Mouse (Mus musculus) spleen, postnatal 4 days (tissue): ENCODE measurements at regions not wholly inside any gene's neighbourhood (a gene's known extent, or its start where the extent isn't known, plus 50 kb on each side); places are given as distances from the start of the nearest gene placed in this dataset.

Source experiments
- DNase-seq, 2 experiments: peaks; one replicate each; pipeline ENCODE4 v3.0.0; 2022; ENCODE audit warnings: low spot score in 2 of 2

DNA sequence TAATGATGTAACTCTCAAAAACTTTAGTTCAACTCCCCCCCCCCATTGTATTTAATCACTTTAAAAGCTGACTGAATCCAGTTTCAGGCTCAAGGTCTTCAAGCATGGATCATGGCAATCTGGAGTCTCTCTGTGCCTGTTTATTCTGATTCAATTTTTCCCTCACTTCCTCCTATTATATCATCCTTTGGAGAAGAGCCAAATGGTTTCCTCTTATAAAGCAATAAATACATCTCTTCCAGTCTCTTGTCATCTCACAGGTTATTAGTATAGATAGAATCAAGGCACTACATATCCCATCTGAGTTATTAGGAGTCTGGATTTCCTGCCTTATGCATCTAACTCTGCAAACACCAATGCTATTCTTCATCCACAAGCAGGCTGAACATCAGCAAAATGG is 530.2 kb upstream of the Pdcd1 start:
- no peak for DNase-seq

DNA sequence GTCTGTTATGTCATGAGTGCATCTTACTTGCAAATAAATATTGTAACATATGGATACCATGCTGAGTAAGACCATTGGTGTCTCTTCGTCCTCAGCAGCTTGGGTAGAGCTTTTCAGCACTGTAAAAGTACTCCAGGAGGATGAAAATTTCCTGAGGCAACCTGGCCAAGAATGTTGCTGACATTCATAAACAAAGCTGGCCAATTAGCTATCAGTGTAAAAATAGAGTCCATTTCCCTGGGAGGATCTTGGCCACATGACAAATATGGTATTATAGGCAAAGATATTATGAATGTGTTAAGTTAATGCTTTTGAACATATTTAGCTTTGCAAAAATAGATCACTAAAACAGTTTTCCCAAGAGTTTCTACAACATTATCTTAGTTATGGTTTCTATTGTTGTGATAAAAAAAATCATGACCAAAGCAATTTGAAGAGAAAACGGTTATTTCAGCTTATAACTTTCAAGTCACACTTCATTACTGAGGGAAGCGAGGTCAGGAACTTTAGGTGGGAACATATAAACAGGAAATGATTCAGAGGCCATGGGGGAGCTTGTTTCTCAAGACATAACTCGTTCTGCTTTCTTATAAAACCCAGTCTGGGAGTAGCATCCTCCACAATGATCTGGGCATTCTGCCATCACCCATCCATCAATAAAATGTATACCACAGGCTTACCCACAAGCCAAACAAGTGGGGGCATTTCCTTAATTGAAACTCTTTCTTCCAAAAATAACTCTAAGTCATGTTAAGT is 529.5 kb upstream of the Pdcd1 start:
- DNase-seq = no peak

DNA sequence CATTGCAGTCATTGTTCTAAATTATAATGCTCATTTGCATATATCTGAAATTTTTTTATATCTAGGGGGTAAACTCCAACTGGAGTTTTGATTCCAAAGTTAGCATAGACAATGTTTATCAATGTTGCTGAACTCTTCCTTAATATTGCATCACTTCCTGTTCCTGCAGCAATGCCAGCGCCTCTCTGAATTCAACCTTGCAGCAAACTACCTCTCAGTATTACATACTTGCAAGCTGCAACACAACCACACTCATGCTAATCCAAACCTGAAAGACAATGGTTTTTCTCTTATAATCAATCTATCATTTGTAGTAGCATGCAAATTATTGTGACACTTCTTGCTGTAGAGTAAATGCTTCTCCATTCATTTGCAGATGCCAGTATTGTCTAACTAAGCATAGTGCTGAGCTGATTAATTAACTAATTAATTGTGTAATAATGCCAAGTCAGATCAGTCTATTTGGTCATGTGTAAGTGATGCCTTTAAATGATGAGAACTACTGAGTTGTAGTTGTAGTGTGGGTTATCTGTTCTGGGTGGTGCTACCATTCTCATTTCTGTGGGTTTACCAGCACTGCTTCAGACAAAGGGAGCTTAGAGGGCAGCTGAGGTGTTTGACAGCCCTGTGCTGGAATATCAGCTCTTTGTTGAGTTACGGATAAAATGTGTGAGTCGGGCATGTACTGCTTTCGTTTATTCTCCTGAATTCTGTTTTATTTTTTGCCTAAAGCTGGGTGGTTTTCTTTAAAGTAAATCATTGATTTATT is 480.6 kb upstream of the Pdcd1 start:
- no peak for DNase-seq

- DNase-seq = no peak
Measured at GRCm38 (mm10) chr1:94504080-94504520, 451.7 kb upstream of the Pdcd1 start.

- DNase-seq = no peak
Measured at GRCm38 (mm10) chr1:94503379-94504079, 451.2 kb upstream of the Pdcd1 start.

- DNase-seq = no peak
Measured at GRCm38 (mm10) chr1:94502066-94502861, 449.9 kb upstream of the Pdcd1 start.

DNA sequence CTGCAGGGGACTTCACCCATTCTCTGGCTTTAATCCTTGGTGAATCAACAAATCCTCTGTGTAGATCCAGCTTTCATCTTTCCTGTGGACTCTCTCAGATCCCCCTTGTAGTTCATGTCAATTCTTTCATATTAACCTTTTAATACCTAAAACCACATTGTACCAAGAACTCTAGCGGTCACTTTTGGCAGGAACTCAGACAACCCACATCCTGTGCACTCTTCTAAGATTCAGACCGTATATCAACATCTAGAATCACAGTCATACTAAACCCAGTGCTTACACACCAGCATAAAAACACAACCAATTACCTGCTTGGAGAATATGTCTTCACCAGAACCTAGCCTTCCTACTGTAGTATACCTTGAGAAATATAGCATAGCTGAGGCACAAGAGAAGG is 444.6 kb upstream of the Pdcd1 start:
- no peak for DNase-seq

GRCm38 (mm10) chr1:94496341-94496740 is 444.0 kb upstream of the Pdcd1 start:
- DNase-seq = no peak

DNA sequence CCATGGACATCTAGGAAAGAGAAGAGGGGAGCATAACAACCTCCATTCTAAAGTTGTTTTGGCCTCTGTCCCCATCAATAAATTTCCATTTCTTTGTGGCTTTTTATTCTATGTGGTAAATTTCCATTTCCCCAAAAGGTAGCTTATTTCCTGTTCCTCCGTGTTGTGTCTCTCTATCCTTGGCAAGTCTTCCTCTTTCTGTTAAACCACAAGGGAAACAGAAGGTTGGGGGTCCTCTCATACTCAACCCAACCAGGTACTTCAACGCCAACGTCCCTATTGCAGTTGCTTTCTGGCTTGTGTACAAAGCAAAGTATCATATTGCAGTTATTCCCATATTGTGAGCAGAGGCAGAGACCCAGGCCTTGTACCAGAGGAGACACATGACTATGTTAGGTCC is 434.7 kb upstream of the Pdcd1 start:
- DNase-seq = no peak

- peak in 1 of 2 experiments; percentile 21 for DNase-seq
Measured at GRCm38 (mm10) chr1:94469834-94470233, 417.5 kb upstream of the Pdcd1 start.

GRCm38 (mm10) chr1:94423731-94424130 is 371.4 kb upstream of the Pdcd1 start:
- no peak for DNase-seq

DNA sequence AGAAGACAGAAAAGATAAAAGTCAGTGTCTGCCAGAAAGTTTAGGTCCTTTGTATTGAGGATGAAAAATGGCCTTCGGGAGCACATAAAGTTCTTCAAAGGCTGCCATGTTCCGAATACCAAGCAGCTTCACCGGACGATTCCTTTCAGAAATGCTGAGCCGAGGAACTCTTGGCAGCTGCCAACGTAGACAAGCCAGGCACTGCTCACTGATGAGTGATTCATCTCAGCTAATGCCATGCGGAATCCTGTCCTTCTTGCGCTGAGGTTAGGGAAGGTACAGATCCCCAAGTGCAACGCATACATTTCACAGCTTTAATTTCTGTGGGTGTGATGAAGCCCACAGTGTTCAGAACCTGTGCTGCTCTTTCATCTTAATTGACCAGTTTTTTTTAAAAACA is 360.7 kb upstream of the Pdcd1 start:
- no peak for DNase-seq

GRCm38 (mm10) chr1:94366606-94367005 is 314.3 kb upstream of the Pdcd1 start:
- DNase-seq = no peak

DNA sequence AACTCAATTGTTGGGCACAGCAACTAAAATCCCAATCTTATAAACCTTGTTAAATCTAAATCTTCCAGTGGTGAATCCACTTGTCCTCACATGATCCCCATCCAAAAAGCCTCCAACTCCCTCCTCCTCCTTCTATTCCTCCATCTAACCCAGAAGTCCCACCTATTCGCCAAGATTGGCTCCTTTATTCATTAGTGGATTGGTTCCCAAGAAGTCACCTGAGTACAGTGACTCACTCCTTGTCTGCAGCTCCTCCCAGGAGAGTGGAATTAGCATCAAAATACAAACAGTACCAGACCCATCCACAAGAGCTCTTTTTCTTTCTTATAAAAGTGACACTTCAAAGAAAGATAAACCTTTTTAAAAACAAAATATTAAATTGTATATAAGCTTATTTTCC is 304.6 kb upstream of the Pdcd1 start:
- DNase-seq = no peak

DNA sequence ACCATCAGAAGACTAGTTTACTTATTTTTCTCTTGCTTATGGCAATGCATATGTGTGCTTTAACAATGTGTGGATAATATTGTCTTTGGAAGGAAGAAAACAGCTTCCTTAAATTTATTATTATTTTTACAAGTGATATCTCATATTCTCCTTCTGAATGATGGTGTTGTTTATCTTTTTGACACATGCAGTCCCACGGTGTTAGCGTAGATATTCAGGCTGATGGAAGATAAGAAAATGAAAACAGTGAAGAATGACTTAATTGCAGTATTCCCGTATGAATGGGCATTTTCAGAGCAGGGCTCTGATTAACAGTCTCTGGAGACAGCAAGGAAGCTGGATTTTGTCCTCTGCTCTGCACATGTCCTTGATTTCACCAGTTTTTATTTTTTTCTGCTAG is 303.5 kb upstream of the Pdcd1 start:
- DNase-seq = no peak

DNA sequence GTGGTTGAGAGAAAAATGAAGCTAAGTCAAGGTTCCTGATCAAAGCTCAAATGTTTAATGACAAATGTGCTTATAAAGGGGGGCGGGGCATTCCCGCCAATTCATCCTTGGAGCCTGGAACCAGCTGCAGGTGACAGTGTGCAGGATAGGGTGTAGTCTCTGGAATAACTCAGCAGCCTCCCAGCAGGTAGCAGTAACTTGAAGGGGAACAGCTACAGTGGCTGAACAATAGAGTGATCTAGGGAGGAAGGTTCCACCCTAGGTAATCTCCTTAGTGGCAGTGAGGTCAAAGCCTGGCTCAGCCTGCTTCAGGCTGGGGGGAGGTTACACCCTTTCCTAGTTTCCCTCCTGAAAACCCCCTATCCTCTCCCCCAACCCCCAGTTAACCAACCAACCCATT is 290.2 kb upstream of the Pdcd1 start:
- no peak for DNase-seq

DNA sequence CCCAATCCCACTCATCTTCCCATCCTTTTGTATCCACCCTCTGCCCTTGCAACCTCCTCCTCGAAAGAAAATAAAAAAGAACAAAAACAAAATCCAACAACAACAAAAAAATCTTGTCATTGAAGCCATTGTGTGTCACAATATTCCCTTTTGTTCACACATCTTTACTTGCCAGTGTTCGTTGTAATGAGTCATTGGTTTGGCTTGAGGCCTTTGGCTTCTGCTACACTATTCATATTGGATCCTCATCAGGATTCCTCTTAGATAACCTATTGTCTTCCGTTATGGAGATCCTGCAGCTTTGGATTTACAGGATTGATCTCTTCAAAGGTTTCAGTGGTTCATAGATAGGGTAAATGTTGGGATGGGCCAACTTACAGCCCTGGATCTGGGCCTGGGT is 288.9 kb upstream of the Pdcd1 start:
- no peak for DNase-seq

- DNase-seq = no peak
Measured at GRCm38 (mm10) chr1:94318029-94318428, 265.7 kb upstream of the Pdcd1 start.

- no peak for DNase-seq
Measured at GRCm38 (mm10) chr1:94298395-94298794, 246.0 kb upstream of the Pdcd1 start.

DNA sequence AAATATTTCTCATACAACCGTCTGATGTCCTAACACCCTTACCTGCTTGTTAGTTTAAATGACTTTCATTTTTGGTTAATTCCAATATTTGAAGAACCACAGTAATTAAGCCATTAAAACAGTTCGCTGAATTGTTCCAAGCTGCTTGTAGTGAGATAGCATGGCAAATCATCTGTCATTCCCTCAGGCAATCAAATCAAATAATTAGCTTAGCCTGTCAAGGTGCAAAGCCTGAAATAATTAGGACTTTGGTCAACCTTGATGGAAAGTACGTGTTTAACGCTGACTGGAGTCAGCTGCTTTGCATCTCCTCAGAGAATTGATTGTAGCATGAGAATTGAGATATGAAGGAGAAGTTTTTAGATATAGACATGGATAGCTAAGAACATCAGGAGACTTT is 220.2 kb upstream of the Pdcd1 start:
- DNase-seq = no peak

DNA sequence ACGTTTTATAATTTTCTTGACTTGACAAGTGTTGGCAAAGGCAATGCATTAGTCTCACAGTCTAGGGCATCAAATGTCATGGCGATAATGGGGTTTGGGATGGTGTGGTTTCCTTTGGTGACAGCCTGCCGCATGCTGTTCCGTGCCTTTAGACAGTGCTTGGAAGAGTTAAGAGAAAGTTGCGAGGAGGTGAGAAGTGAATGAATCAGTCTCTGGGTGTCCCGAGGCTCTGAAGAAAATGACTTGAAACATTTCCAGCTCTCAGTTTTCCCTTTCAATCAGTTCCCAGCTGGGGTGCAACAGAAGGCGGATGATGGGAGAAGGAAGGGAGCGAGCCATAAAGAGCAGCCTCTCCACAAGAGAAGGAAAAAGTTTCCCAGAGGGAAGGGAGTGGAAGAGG is 211.0 kb upstream of the Pdcd1 start:
- no peak for DNase-seq

DNA sequence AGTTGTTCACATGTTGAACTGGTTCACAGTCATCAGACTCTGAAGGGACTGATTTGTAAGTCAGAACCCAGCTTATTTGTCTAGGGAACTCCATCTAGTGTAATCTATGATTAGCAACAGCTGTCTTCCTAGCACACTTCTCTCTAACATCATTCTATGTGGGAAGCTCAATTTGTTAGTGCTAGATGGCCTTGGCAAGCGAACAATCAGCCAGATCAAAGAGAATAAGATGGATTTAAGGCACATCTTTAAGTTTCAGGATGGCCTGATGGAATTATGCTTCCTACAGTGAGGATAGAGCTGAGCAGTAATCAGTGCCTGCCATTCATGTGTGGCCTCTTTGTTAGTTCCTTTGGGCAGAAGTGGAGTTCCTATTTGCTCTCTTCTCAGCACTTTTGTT is 183.1 kb upstream of the Pdcd1 start:
- DNase-seq = no peak
